Mouse (Mus musculus) cerebellum, adult (tissue): ENCODE results near the gene Mfsd4b5.
"Not testable (repeated sequence)": the region's sequence is repeated elsewhere in the genome, so short reads cannot be mapped to it uniquely, and the experiment has no call there.

ENCODE experiments used
- ATAC-seq: cut with Nextera tagmentation; 2 replicates; pipeline ENCODE4 v1.9.2; 2017; ENCODE audit warnings: mild to moderate bottlenecking, moderate library complexity, mixed read lengths; ENCODE audit not compliant: insufficient number of reproducible peaks, low FRiP score, low TSS enrichment

Mfsd4b5 gene

GRCm38 (mm10) chr10:39974982-39975381, 11.5 kb downstream of the Mfsd4b5 start:
- ATAC-seq = no peak

- ATAC-seq = no peak
Measured at GRCm38 (mm10) chr10:39967512-39967911, 18.9 kb downstream of the Mfsd4b5 start.

GRCm38 (mm10) chr10:39961906-39962305, 24.5 kb downstream of the Mfsd4b5 start:
- no peak for ATAC-seq

GRCm38 (mm10) chr10:39960441-39960822, 26.0 kb downstream of the Mfsd4b5 start:
- peak; percentile 36 for ATAC-seq

GRCm38 (mm10) chr10:39959761-39960440, 26.5 kb downstream of the Mfsd4b5 start, which contains the start of gene Mfsd4b3:
Gene Mfsd4b3 (minus strand): TSS chr10:39960153.
- ATAC-seq = peak; percentile 96

GRCm38 (mm10) chr10:39958266-39958665, 28.2 kb downstream of the Mfsd4b5 start:
- no peak for ATAC-seq

GRCm38 (mm10) chr10:39956340-39956878, 30.0 kb downstream of the Mfsd4b5 start:
- no peak for ATAC-seq

GRCm38 (mm10) chr10:39955163-39955562, 31.3 kb downstream of the Mfsd4b5 start:
- ATAC-seq = no peak

GRCm38 (mm10) chr10:39949377-39949954, 37.0 kb downstream of the Mfsd4b5 start:
- no peak for ATAC-seq

- not testable (repeated sequence) for ATAC-seq
Measured at GRCm38 (mm10) chr10:39947195-39947594, 39.3 kb downstream of the Mfsd4b5 start.

- no peak for ATAC-seq
Measured at GRCm38 (mm10) chr10:39936553-39936952, 49.9 kb downstream of the Mfsd4b5 start.

- no peak for ATAC-seq
Measured at GRCm38 (mm10) chr10:39926616-39927139, 59.8 kb downstream of the Mfsd4b5 start, which contains the start of gene Mfsd4b2. Gene Mfsd4b2 (minus strand): TSS chr10:39926923.

GRCm38 (mm10) chr10:39924556-39924955, 61.9 kb downstream of the Mfsd4b5 start:
- not testable (repeated sequence) for ATAC-seq

GRCm38 (mm10) chr10:39912616-39913015, 73.8 kb downstream of the Mfsd4b5 start:
- no peak for ATAC-seq

GRCm38 (mm10) chr10:39908768-39909441, 77.5 kb downstream of the Mfsd4b5 start:
- no peak for ATAC-seq
